In genomic region chr9:18079120-18079519, GRCm38 (mm10) we compare ENCODE assay signal across 5 mouse cellular contexts.
A peak's percentile ranks its signal among the peaks of the same experiment; 100 is the strongest.
DNase-seq lines count a peak whose midpoint lies in the region; TF ChIP-seq lines count a peak whose summit lies in the region.
"Not testable (repeated sequence)": the region's sequence is repeated elsewhere in the genome, so short reads cannot be mapped to it uniquely, and the experiment has no call there.

No protein-coding gene starts in this region.

- TF ChIP-seq EP300 in ES-Bruce4 (IDR thresholded peaks at IDR 0.05; ENCODE audit: insufficient read depth, low read depth, low read length), result not testable (repeated sequence)

- H3K9me3 ChIP-seq in ES-Bruce4 (replicated peaks; ENCODE audit: control insufficient read depth, insufficient read depth, low read length, poor library complexity, severe bottlenecking), result peaks cover 14% of the 10 kb centered on the region
- H3K9me3 ChIP-seq in ES-E14 (ENCODE audit: control insufficient read depth, insufficient read depth, low read depth, low read length), result not testable (repeated sequence)

- DNase-seq in ES-CJ7 (ENCODE audit: low read depth, low spot score) (peak; percentile 88), ES-E14 (ENCODE audit: low read depth, low spot score) (peak; percentile 50), R1 (ENCODE audit: low read depth, low spot score) (peak; percentile 97), ZHBTc4 (ENCODE audit: low read depth, low spot score) (peak; percentile 92)

- H3K4me3 ChIP-seq in ES-Bruce4 (ENCODE audit: low read depth, low read length), result not testable (repeated sequence)
- peak overlapping the region in 1 of 2 experiments; percentile 31; a peak in 1 of 4 replicates for H3K4me3 ChIP-seq in ES-E14 (ENCODE audit: insufficient read depth in 1 of 2, low read depth in 1 of 2, low read length in 2 of 2, poor library complexity in 1 of 2, severe bottlenecking in 1 of 2)

- H3K4me1 ChIP-seq in ES-Bruce4 (ENCODE audit: control insufficient read depth, insufficient read depth, low read length); ES-E14 (ENCODE audit: control insufficient read depth in 2 of 2, insufficient read depth in 2 of 2, low read length in 2 of 2, poor library complexity in 1 of 2): not testable (repeated sequence)

- not testable (repeated sequence) for H3K27me3 ChIP-seq in ES-Bruce4 (ENCODE audit: control insufficient read depth, insufficient read depth, low read length, poor library complexity, severe bottlenecking)

- not testable (repeated sequence) for H3K36me3 ChIP-seq in ES-Bruce4 (ENCODE audit: control insufficient read depth, insufficient read depth, low read length, poor library complexity, severe bottlenecking); ES-E14 (ENCODE audit: control insufficient read depth, insufficient read depth, low read length, poor library complexity, severe bottlenecking)

- H3K27ac ChIP-seq in ES-Bruce4 (ENCODE audit: insufficient read depth, low read length), result peak overlapping the region; percentile 73; the same call in 1 of the 2 replicates
- peak overlapping the region; percentile 85; the same call in 1 of the 2 replicates for H3K27ac ChIP-seq in ES-E14 (ENCODE audit: insufficient read depth, low read depth, low read length, poor library complexity, severe bottlenecking)

- TF ChIP-seq CTCF in ES-Bruce4 (IDR thresholded peaks at IDR 0.05; ENCODE audit: low read depth, low read length), result not testable (repeated sequence)

- not testable (repeated sequence) for H3K9ac ChIP-seq in ES-Bruce4 (ENCODE audit: low read depth, poor library complexity, severe bottlenecking); ES-E14 (ENCODE audit: insufficient read depth, low read depth, low read length, poor library complexity, severe bottlenecking)

- not testable (repeated sequence) for TF ChIP-seq POLR2A in ES-Bruce4 (IDR thresholded peaks at IDR 0.05; ENCODE audit: insufficient read depth, low read length)

- in situ Hi-C loops in ES-E14 (cut with MboI; ENCODE audit: low sequenced_read_pairs in 2 of 2, unreplicated experiment in 2 of 2), result not testable (repeated sequence)

TF ChIP-seq in ES-E14, 5 proteins besides CTCF, POLR2A, EP300 and RAD21:
- TF ChIP-seq MAFK (IDR thresholded peaks at IDR 0.05; ENCODE audit: insufficient read depth, low read depth, low read length), result 0 out of 2 replicates have a peak, but pooled peaks have one; percentile 7
